Mouse (Mus musculus) spleen, postnatal 0 days (tissue): Measurements from ENCODE around the gene Ubn2. TPM values are rescaled to one million over a fixed set of nuclear protein-coding genes. Genes with fewer than 3 reads are reported as not detected.

Experiments used
- polyA plus RNA-seq: library from polyadenylated mRNA; unstranded; fragments of >200 nt; fragmentation: Nextera tagmentation; extraction: Ambion mirVana; gene quantifications from 2 replicates; pipeline ENCODE4 v1.2.1, GENCODE M21; 2015

Ubn2 gene
- 11.2 and 11.4 TPM in 2 replicates for polyA plus RNA-seq

GRCm38 (mm10) chr6:38433261-38434033 lies at the start of gene Ubn2:
TSS of gene Ubn2 (plus strand) at chr6:38433950.

GRCm38 (mm10) chr6:38533428-38534405 lies 100.0 kb downstream of the Ubn2 start, which contains the start of gene Fmc1:
TSS of gene Fmc1 (plus strand) at chr6:38533502.

GRCm38 (mm10) chr6:38551062-38551988 lies 117.6 kb downstream of the Ubn2 start, which contains the start of gene Luc7l2:
TSS of gene Luc7l2 (plus strand) at chr6:38551334.

Other genes with a start within 250 kb of the Ubn2 start
- 0.23 and 0.44 TPM in 2 replicates for gene D630045J12Rik, start 179.9 kb upstream of the Ubn2 start, polyA plus RNA-seq
- gene Zc3hav1l, start 134.7 kb upstream of the Ubn2 start, polyA plus RNA-seq: 1.8 and 1.9 TPM in 2 replicates
- gene Zc3hav1, start 79.3 kb upstream of the Ubn2 start, polyA plus RNA-seq: 30.3 and 33.6 TPM in 2 replicates
- 0.73 and 0.99 TPM in 2 replicates for gene Ttc26, start 52.5 kb upstream of the Ubn2 start, polyA plus RNA-seq
- 107 and 109 TPM in 2 replicates for gene Fmc1, start 99.6 kb downstream of the Ubn2 start, polyA plus RNA-seq
- gene Luc7l2, start 117.4 kb downstream of the Ubn2 start, polyA plus RNA-seq: 52.1 and 57.8 TPM in 2 replicates
- 0.07 and 0.10 TPM in 2 replicates for gene Klrg2, start 203.3 kb downstream of the Ubn2 start, polyA plus RNA-seq
- gene Clec2l, start 229.1 kb downstream of the Ubn2 start, polyA plus RNA-seq: 0.54 and 0.96 TPM in 2 replicates